Mouse (Mus musculus) monocyte, adult 5-6 weeks (primary cell): ENCODE data around the gene Dpyd. TPM values are rescaled to one million over a fixed set of nuclear protein-coding genes. Genes with fewer than 3 reads are reported as not detected.

Experiments used
- ATAC-seq: fragments of 153-309, 156-312 bp; replicated peaks from 2 replicates; pipeline ENCODE4 v1.8.0; 2017; ENCODE audit warnings: mild to moderate bottlenecking; ENCODE audit not compliant: low TSS enrichment, insufficient number of reproducible peaks, severe bottlenecking, poor library complexity, low FRiP score
- total RNA-seq: library from RNA; stranded (forward); fragments of 200-1000, 200-491, 200-594 nt; gene quantifications from 3 replicates; pipeline ENCODE4 v1.2.3, GENCODE M21; 2017

Dpyd gene
- total RNA-seq, 1 experiment from 2014 or later = not detected

DNA sequence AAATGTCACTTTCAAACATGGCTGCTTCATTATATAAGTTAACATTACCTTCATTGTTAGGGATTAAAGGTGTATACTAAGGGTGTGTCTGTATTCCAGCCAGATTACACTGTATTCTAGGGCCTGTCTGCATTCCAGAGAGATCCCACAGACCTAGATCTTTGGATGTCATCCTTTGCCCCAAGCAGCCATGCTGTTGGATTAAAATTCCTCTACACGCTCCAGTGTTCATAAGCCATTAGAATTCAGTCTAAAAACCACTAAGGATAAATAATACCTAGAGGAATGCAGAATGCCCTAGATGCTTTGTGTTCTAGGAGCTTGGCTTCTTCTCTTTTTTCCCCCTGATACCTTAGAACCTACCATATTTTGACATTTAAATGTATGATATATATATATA is 494.2 kb downstream of the Dpyd start:
- ATAC-seq = no peak

DNA sequence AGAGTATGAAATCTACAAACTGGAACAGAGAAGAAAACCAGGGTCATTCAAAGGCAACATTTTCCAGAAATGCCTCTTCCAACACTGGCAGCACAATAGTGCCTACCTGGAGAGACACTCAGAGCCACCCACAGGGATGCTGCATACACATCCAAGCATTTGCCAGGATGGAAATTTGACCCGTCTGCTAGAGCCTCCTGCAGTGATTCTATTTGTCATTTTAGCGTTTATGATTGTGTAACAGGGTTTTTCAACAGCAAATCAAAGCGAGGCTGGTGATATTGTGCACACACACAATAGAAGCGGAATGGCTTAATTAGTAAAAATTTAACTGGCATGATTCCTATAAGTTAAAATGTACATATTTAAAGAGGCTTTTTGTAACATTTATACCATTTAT is 501.3 kb downstream of the Dpyd start:
- no peak for ATAC-seq

- no peak for ATAC-seq
Measured at GRCm38 (mm10) chr3:119063642-119064041, 501.7 kb downstream of the Dpyd start.

GRCm38 (mm10) chr3:119064746-119065145 is 502.8 kb downstream of the Dpyd start:
- no peak for ATAC-seq

GRCm38 (mm10) chr3:119067221-119067620 is 505.3 kb downstream of the Dpyd start:
- no peak for ATAC-seq

GRCm38 (mm10) chr3:119086618-119087017 is 524.7 kb downstream of the Dpyd start:
- ATAC-seq = 0 out of 2 replicates have a peak, but pooled peaks have one; percentile 22

DNA sequence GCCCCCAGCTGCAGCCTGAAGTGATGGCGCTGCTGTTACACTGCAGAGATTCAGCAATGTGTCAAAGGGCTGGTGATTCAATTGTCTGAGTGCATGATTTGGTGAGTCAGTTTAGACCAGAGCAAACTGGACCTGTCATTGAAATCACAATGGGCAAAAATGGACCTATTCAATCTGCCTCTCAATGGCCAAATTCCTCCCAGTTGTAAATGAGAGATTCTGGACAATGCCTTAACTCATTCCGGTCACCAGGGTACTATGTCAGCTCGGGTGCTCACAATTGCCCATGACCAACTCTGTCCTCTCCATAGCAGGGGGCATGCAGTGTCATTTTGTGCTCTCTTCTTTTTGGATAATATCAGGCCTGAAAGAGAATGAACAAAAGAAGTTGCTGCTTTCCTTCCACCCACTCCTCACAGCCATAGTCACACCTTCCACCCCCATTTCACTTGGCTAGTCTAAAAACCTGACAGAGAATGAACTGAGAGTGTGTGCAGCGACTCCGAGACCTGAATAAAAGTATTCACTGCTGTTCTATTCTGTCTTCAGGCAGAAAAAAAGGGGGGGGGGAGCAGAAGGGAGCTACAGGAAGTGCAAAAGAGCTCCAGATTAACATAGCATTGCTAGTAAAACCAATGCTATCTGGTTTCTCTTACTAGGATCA is 533.4 kb downstream of the Dpyd start:
- no peak for ATAC-seq

DNA sequence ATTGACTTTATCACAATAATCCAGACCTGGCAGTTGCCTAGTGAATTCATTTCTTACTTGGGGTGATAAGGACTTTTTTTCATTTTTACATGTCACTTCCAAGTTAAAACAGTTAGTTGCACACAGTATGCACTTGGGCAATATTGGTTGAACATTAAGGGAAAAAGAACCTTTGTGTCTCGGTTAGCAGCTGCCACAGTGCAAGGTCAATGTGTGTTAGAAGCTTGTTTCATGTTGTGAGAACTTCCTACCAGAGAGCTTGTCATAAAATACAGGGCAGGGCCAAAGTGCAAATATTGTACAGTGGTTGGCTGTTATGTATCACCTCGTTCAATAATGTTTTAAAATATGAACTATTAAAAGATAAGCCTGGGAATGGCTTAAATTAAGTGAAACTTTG is 564.1 kb downstream of the Dpyd start:
- ATAC-seq = no peak

DNA sequence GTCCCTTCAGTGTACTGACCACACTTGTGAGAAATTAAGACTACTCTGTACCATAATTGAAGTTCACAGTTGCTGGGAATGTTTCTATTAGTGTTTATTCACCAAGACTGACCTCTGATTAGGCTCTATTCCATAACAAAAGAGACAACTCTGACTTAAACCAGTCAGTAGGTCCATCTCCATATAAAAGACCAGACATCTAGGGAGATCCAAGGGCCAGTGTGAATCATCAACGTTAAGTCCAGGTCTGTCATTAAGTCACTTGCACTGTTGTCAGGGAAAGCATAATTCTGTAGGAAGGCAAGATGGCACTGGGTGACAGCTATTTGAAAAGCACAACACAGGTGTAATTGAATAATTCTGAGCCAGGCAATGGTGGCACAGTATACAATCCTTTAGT is 566.1 kb downstream of the Dpyd start:
- no peak for ATAC-seq

- no peak for ATAC-seq
Measured at GRCm38 (mm10) chr3:119143034-119143433, 581.1 kb downstream of the Dpyd start.

DNA sequence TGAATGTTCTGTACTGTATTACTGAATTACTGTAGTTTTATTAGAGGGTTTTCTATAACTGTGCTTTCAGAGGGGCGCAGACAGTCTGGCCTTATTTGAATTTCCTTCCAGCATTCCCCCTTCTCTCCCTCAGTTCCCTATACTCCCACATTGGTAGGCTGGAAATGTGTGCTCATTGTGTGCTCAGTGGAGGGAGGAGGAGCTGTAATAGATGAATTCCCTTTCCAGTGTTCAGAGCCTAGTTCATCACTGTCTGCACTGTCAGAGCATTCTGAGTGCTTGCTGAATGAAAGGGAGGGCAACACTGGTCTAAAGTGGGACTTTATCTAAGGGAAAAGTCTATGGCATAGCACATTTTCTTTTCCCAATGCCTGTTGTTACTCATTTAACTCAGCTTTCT is 582.9 kb downstream of the Dpyd start:
- ATAC-seq = no peak

GRCm38 (mm10) chr3:119154604-119155444 is 592.9 kb downstream of the Dpyd start:
- no peak for ATAC-seq

DNA sequence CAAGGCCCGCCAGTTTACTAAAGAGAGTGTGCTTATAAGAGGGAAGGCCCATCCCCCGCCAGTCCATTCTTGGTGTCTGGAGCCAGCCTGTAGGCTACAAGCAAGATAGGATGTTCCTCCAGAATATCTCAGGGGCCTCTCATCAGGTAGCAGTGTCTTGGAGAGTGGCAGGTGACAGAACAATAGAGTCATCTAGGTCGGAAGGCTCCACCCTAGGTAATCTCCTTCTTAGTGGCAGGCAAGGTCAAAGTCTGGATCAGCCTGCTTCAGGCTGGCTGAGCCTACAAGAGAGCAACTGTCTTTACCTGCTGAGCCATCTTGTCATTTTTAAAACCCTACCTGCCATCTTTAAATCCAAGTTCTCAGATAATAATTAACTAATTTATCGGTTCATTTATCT is 596.7 kb downstream of the Dpyd start:
- no peak for ATAC-seq

DNA sequence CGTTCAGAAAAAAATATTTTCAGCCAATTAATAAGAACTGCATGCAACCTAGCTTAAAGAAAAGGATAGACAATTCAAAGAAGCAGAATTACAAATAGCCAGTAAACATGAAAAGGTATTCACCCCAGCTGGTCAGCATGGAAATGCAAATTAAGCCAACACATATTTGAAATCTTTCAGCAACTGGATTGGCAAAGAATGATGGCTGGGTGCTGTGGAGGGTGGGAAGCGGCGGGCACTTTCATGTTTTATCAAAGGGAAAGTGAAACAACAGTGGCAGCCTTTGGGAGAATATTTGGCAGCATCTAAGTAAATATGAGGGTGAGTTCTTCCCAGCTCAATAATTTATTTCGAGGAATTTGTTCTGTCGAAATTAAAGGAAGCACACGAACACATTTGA is 603.8 kb downstream of the Dpyd start:
- ATAC-seq = no peak

- no peak for ATAC-seq
Measured at GRCm38 (mm10) chr3:119168166-119168565, 606.2 kb downstream of the Dpyd start.

- no peak for ATAC-seq
Measured at GRCm38 (mm10) chr3:119168661-119169060, 606.7 kb downstream of the Dpyd start.

DNA sequence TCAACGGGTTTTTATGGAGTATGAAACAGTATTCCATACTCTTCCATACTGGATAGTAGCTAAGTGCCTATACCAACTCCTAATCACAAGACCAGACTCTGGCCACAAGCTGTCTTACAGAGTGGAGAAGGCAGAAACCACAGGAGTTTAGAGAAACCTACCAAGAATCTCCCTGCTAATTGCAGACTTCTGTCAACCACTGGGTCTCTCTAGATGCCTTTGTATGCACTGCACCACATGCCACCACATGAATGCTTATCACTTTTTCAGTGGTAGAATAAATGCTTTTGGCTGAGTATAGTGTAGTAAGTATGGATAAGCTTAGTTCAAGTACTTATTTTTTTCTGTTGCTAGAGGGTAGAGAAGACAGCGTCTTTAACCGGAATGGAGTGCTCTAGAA is 621.3 kb downstream of the Dpyd start:
- ATAC-seq = no peak

DNA sequence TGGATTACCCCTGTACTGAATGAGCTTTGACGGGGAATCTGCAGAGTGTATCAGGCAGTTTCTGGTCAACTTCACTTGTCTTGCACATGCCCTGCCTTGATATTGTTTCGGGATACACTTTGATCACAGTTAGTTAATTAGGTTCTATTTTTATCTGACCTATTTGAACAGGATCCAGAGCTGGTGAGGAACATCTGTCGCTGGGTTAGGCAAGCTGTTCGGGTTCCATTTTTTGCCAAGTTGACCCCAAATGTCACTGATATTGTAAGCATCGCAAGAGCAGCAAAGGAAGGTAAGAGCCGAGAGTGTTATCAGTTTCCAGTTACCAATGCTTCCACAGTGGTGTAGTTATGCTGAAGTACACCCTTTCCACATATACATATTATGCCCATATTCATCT is 632.1 kb downstream of the Dpyd start:
- no peak for ATAC-seq

GRCm38 (mm10) chr3:119195613-119196012 is 633.7 kb downstream of the Dpyd start:
- no peak for ATAC-seq

DNA sequence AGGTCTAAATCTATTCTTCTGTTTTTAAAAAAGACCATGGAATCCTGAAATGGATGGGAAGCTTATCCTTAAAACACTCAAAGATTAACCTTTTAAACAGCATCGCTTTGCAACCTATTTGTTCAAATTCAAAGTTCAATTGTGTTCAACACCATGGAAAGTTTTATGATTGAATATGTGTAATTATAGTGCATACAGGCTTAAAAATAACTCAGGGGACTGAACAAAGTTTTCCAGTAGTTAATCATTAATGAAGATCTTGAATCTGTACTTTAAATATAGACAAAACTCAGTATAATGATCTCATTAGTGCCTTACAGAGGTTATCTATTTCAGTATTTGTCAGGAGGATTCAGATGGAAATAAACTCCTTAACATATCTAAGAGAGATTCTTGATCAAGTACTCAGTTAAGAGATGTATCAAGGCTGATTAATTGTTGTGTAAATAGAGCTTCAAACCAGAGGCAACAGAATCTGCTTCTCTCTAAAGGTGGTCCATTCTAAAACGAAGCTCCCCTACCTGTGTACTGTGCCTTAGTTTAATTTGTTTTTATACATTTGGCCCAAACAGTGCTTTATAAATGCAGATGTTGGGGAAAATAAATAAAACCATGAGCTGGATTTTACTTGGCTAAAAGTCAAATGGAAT is 659.0 kb downstream of the Dpyd start:
- no peak for ATAC-seq
